ENCODE assay signal across 11 mouse cellular contexts in the genomic region with DNA sequence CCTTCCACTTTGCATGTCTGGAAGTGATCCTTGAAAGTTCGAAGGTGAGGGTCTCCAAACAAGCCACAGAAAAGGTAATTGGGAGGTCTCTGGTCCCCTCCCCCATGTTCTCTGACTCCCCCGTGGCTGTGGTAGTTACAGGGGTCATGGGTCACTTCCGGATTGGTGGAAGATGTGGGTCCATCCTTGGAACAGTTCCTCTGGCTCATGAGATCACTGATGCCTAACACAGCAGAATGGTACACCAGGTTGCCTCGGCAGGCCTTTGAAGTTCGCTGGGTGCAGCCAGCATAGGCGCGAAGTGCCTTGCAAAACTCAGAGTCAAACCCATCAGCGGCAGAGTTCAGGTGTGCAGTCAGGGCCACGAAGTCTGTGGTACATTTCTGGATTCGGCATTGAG. TPM values are rescaled to one million over a fixed set of nuclear protein-coding genes. Genes with fewer than 3 reads are reported as not detected.
A peak's percentile ranks its signal among the peaks of the same experiment; 100 is the strongest.
DNase-seq lines count a peak whose midpoint lies in the region; ATAC-seq and TF ChIP-seq lines count a peak whose summit lies in the region.
"Had no signal": no experiment of that assay in that cellular context is flagged by ENCODE, and none has a peak within 500 bp of the region (broad histone marks: within the 10 kb centered on the region; RNA-seq: fewer than 3 reads in every experiment).

No protein-coding gene starts in this region.

- no peak for TF ChIP-seq EP300 in lung, postnatal 0 days (IDR thresholded peaks at IDR 0.05)

- WGBS in forebrain, embryonic 12.5 days: 82% methylated on average over 10 of the region's 10 CpGs
- WGBS in forebrain, postnatal 0 days: 90% methylated on average over 10 of the region's 10 CpGs
- WGBS in lung, embryonic 15.5 days: 77% methylated on average over 10 of the region's 10 CpGs
- 71% methylated on average over 10 of the region's 10 CpGs for WGBS in lung, postnatal 0 days
- 80% methylated on average over 10 of the region's 10 CpGs for whole genome bisulfite sequencing in hindbrain, postnatal 0 days
- WGBS in small intestine, adult 2 months: 35% methylated on average over 10 of the region's 10 CpGs

- H3K27ac ChIP-seq in forebrain, embryonic 12.5 days: no peak overlapping the region
- H3K27ac ChIP-seq in forebrain, postnatal 0 days (ENCODE audit: low read depth, low read length): no peak overlapping the region
- peak overlapping the region; percentile 31; the same call in 1 of the 2 replicates for H3K27ac ChIP-seq in lung, embryonic 15.5 days
- H3K27ac ChIP-seq in lung, postnatal 0 days (ENCODE audit: low read length): no peak overlapping the region
- H3K27ac ChIP-seq in hindbrain, postnatal 0 days: no peak overlapping the region
- H3K27ac ChIP-seq in small intestine, adult 2 months (ENCODE audit: insufficient read depth, low read depth, low read length): no peak overlapping the region; the same call in 1 of the 2 replicates
- H3K27ac ChIP-seq: kidney, embryonic 15.5 days had no signal

- TF ChIP-seq CTCF in forebrain, postnatal 0 days (IDR thresholded peaks at IDR 0.05; ENCODE audit: low read depth): no peak
- TF ChIP-seq CTCF in lung, postnatal 0 days (IDR thresholded peaks at IDR 0.05): no peak
- TF ChIP-seq CTCF in hindbrain, postnatal 0 days (IDR thresholded peaks at IDR 0.05; ENCODE audit: low read depth): no peak
- TF ChIP-seq CTCF in small intestine, adult 2 months (IDR thresholded peaks at IDR 0.05; ENCODE audit: extremely low read depth, insufficient read length, insufficient replicate concordance, low read depth, low read length): no peak

- H3K9me3 ChIP-seq in forebrain, embryonic 12.5 days: no peaks in the 10 kb centered on the region
- H3K9me3 ChIP-seq in forebrain, postnatal 0 days (ENCODE audit: low read length): no peaks in the 10 kb centered on the region
- H3K9me3 ChIP-seq in lung, embryonic 15.5 days: no peaks in the 10 kb centered on the region
- no peaks in the 10 kb centered on the region for H3K9me3 ChIP-seq in lung, postnatal 0 days (ENCODE audit: low read length)
- H3K9me3 ChIP-seq in hindbrain, postnatal 0 days (ENCODE audit: low read length): no peaks in the 10 kb centered on the region
- H3K9me3 ChIP-seq: kidney, embryonic 15.5 days had no signal

- DNase-seq in forebrain, postnatal 0 days: no peak
- DNase-seq in lung, postnatal 0 days (ENCODE audit: low spot score): no peak
- no peak for DNase-seq in hindbrain, postnatal 0 days (ENCODE audit: low spot score)
- no peak for DNase-seq in kidney, postnatal 25 days
- no peak for DNase-seq in layer of hippocampus, adult 9-11 months
- DNase-seq: cerebellum, adult 8-10 months; liver, postnatal 0 days had no signal

- TF ChIP-seq POLR2A in small intestine, adult 2 months (IDR thresholded peaks at IDR 0.05; ENCODE audit: low read depth, low read length): no peak

- peaks cover 42% of the 10 kb centered on the region for H3K36me3 ChIP-seq in forebrain, embryonic 12.5 days (replicated peaks)
- peaks cover 4% of the 10 kb centered on the region; the same call in 1 of the 2 replicates for H3K36me3 ChIP-seq in forebrain, postnatal 0 days (ENCODE audit: insufficient read depth)
- H3K36me3 ChIP-seq in lung, embryonic 15.5 days: 0 out of 2 replicates have a peak, but pooled peaks cover 3% of the 10 kb centered on the region
- H3K36me3 ChIP-seq in lung, postnatal 0 days (ENCODE audit: insufficient read depth, low read length): no peaks in the 10 kb centered on the region
- H3K36me3 ChIP-seq in hindbrain, postnatal 0 days (ENCODE audit: insufficient read depth, low read length): no peaks in the 10 kb centered on the region
- peaks cover 6% of the 10 kb centered on the region for H3K36me3 ChIP-seq in small intestine, adult 2 months (ENCODE audit: control insufficient read depth, insufficient read depth, low read length)

- peaks cover 41% of the 10 kb centered on the region for H3K4me1 ChIP-seq in forebrain, embryonic 12.5 days
- H3K4me1 ChIP-seq in forebrain, postnatal 0 days (ENCODE audit: insufficient read depth): peaks cover 22% of the 10 kb centered on the region; the same call in 1 of the 2 replicates
- peaks cover 53% of the 10 kb centered on the region for H3K4me1 ChIP-seq in lung, embryonic 15.5 days
- peaks cover 13% of the 10 kb centered on the region; the same call in 1 of the 2 replicates for H3K4me1 ChIP-seq in lung, postnatal 0 days (ENCODE audit: insufficient read depth, low read depth, low read length)
- H3K4me1 ChIP-seq in hindbrain, postnatal 0 days (ENCODE audit: insufficient read depth, low read length): no peaks in the 10 kb centered on the region
- peaks cover 18% of the 10 kb centered on the region; the same call in 1 of the 2 replicates for H3K4me1 ChIP-seq in small intestine, adult 2 months (ENCODE audit: control insufficient read depth, insufficient read depth, insufficient read length, low read length)

- H3K4me3 ChIP-seq in forebrain, embryonic 12.5 days (replicated peaks): no peak overlapping the region
- H3K4me3 ChIP-seq in forebrain, postnatal 0 days (ENCODE audit: low read depth, low read length): no peak overlapping the region
- H3K4me3 ChIP-seq in lung, embryonic 15.5 days: no peak overlapping the region
- H3K4me3 ChIP-seq in lung, postnatal 0 days (ENCODE audit: low read depth, low read length): no peak overlapping the region
- H3K4me3 ChIP-seq in hindbrain, postnatal 0 days (ENCODE audit: low read length): no peak overlapping the region
- H3K4me3 ChIP-seq in small intestine, adult 2 months (ENCODE audit: low read depth, low read length): peak overlapping the region; percentile 10
- H3K4me3 ChIP-seq: kidney, embryonic 15.5 days had no signal

- H3K9ac ChIP-seq in forebrain, embryonic 12.5 days: no peak overlapping the region
- H3K9ac ChIP-seq in forebrain, postnatal 0 days: no peak overlapping the region
- no peak overlapping the region for H3K9ac ChIP-seq in lung, embryonic 15.5 days
- H3K9ac ChIP-seq in lung, postnatal 0 days (replicated peaks; ENCODE audit: low read depth): no peak overlapping the region
- H3K9ac ChIP-seq in hindbrain, postnatal 0 days (replicated peaks; ENCODE audit: low read length): no peak overlapping the region
- H3K9ac ChIP-seq: kidney, embryonic 15.5 days; liver, postnatal 0 days had no signal

- ATAC-seq in forebrain, embryonic 12.5 days (ENCODE audit: low FRiP score): no peak
- no peak for ATAC-seq in forebrain, postnatal 0 days
- no peak for ATAC-seq in lung, embryonic 15.5 days (ENCODE audit: borderline replicate concordance, extremely low read depth, low FRiP score, low TSS enrichment)
- ATAC-seq in lung, postnatal 0 days: no peak
- no peak for ATAC-seq in hindbrain, postnatal 0 days
- ATAC-seq: liver, postnatal 0 days had no signal

- 0 out of 2 replicates have a peak overlapping the region, but pooled peaks have one; percentile 6 for H3K4me2 ChIP-seq in forebrain, embryonic 12.5 days
- H3K4me2 ChIP-seq in forebrain, postnatal 0 days (ENCODE audit: low read depth): no peak overlapping the region
- no peak overlapping the region for H3K4me2 ChIP-seq in lung, embryonic 15.5 days
- H3K4me2 ChIP-seq in lung, postnatal 0 days (replicated peaks; ENCODE audit: low read depth, low read length): no peak overlapping the region
- 0 out of 2 replicates have a peak overlapping the region, but pooled peaks have one; percentile 18 for H3K4me2 ChIP-seq in hindbrain, postnatal 0 days (ENCODE audit: low read depth, low read length)
- H3K4me2 ChIP-seq: kidney, embryonic 15.5 days had no signal

- no peaks in the 10 kb centered on the region for H3K27me3 ChIP-seq in forebrain, embryonic 12.5 days
- H3K27me3 ChIP-seq in forebrain, postnatal 0 days (ENCODE audit: insufficient read depth, low read length): no peaks in the 10 kb centered on the region
- no peaks in the 10 kb centered on the region for H3K27me3 ChIP-seq in lung, embryonic 15.5 days
- H3K27me3 ChIP-seq in lung, postnatal 0 days (replicated peaks; ENCODE audit: insufficient read depth, low read length): no peaks in the 10 kb centered on the region
- H3K27me3 ChIP-seq in hindbrain, postnatal 0 days (ENCODE audit: insufficient read depth, low read length): no peaks in the 10 kb centered on the region
- H3K27me3 ChIP-seq in small intestine, adult 2 months (ENCODE audit: control insufficient read depth, insufficient read depth, low read length): no peaks in the 10 kb centered on the region
- H3K27me3 ChIP-seq: kidney, embryonic 15.5 days had no signal

RNA-seq across cellular contexts. Expression of a gene that starts 10.1 kb away (rescaled TPM):
- polyA plus RNA-seq in forebrain, embryonic 12.5 days (2016; fragmentation: Nextera tagmentation; extraction: Ambion mirVana): 65.1 and 70.8 TPM in 2 replicates
- total RNA-seq in forebrain, postnatal 0 days (2014; rRNA removed): 64.7 and 81.4 TPM in 2 replicates
- 40.6 and 48.1 TPM in 2 replicates for polyA plus RNA-seq in forebrain, postnatal 0 days (2015; fragmentation: Nextera tagmentation; extraction: Ambion mirVana)
- 13.5 and 14.6 TPM in 2 replicates for polyA plus RNA-seq in lung, embryonic 15.5 days (2015; fragmentation: Nextera tagmentation; extraction: Ambion mirVana)
- 15.2 and 15.9 TPM in 2 replicates for polyA plus RNA-seq in lung, postnatal 0 days (2015; fragmentation: Nextera tagmentation; extraction: Ambion mirVana)
- 131 and 145 TPM in 2 replicates for total RNA-seq in hindbrain, postnatal 0 days (2014; rRNA removed)
- polyA plus RNA-seq in hindbrain, postnatal 0 days (2015; fragmentation: Nextera tagmentation; extraction: Ambion mirVana): 50.6 and 52.8 TPM in 2 replicates
- polyA plus RNA-seq in small intestine, adult 2 months (2012; rRNA removed): 76.1 and 97.5 TPM in 2 replicates

Comparison
In these comparisons a context has a peak if more than half of its experiments do, and no peak if none do; other contexts are left out.
1. H3K4me2 ChIP-seq: peak in forebrain, embryonic 12.5 days (single experiment) and hindbrain, postnatal 0 days (single experiment); none in forebrain, postnatal 0 days (single experiment), lung, embryonic 15.5 days (single experiment) and lung, postnatal 0 days (single experiment).